Mouse (Mus musculus): ENCODE data around the gene Smco1.
A peak's percentile ranks its signal among the peaks of the same experiment; 100 is the strongest.
"Not testable (repeated sequence)": the region's sequence is repeated elsewhere in the genome, so short reads cannot be mapped to it uniquely, and the experiment has no call there.

DNA sequence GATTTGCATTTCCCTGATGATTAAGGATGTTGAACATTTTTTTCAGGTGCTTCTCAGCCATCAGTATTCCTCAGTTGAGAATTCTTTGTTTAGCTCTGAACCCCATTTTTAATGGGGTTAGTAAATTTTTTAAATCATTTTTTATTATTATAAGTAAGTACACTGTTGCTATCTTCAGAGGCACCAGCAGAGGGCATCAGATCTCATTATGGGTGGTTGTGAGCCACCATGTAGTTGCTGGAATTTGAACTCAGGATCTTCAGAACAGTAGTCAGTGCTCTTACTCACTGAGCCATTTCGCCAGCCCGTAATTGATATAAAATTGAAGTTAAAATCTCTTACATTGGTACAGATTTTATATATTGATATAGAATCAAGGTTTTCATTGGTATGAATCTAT is 7.0 kb upstream of the Smco1 start:
- TF ChIP-seq CTCF (conservative IDR thresholded peaks at IDR 0.05; ENCODE audit: low read length): peak; percentile 39
- TF ChIP-seq NANOG, POU5F1 (IDR thresholded peaks at IDR 0.05; ENCODE audit: borderline replicate concordance, low read length): not testable (repeated sequence)
